Mouse (Mus musculus) heart, postnatal 0 days (tissue): ENCODE measurements around the gene Tanc1. TPM values are rescaled to one million over a fixed set of nuclear protein-coding genes. Genes with fewer than 3 reads are reported as not detected.
A peak's percentile ranks its signal among the peaks of the same experiment; 100 is the strongest.

Experiments used
- ATAC-seq: fragments of 200-750 bp; cut with Nextera tagmentation; 2 replicates; pipeline ENCODE4 v1.8.0; 2017; ENCODE audit warnings: low read depth, moderate number of reproducible peaks, moderate library complexity; ENCODE audit not compliant: insufficient read depth
- DNase-seq: peaks from one replicate; pipeline ENCODE4 v3.0.0-alpha.2; 2016; ENCODE audit warnings: low spot score
- H3K27ac ChIP-seq: fragments of 300-500 bp; sonication (generic); 2 replicates; pipeline ENCODE4 v1.5.1; 2014; ENCODE audit warnings: low read depth, mild to moderate bottlenecking
- H3K27me3 ChIP-seq: fragments of 300-500 bp; sonication (generic); 2 replicates; pipeline ENCODE4 v1.6.1; 2014; ENCODE audit warnings: low read length, mixed read lengths; ENCODE audit not compliant: control insufficient read depth, insufficient read depth
- H3K36me3 ChIP-seq: fragments of 300-500 bp; sonication (generic); replicated peaks from 2 replicates; pipeline ENCODE4 v1.6.1; 2014; ENCODE audit warnings: low read length, mixed read lengths; ENCODE audit not compliant: control insufficient read depth, insufficient read depth
- H3K4me1 ChIP-seq: fragments of 300-500 bp; sonication (generic); 2 replicates; pipeline ENCODE4 v1.6.1; 2014; ENCODE audit warnings: antibody characterized with exemption; ENCODE audit not compliant: control insufficient read depth, insufficient read depth
- H3K4me2 ChIP-seq: fragments of 300-500 bp; sonication (generic); 2 replicates; pipeline ENCODE4 v1.6.1; 2014; ENCODE audit warnings: low read depth, mild to moderate bottlenecking, low read length, moderate library complexity
- H3K4me3 ChIP-seq: fragments of 300-500 bp; sonication (generic); 2 replicates; pipeline ENCODE4 v1.5.1; 2014; ENCODE audit warnings: low read depth, low read length
- H3K9ac ChIP-seq: fragments of 300-500 bp; sonication (generic); replicated peaks from 2 replicates; pipeline ENCODE4 v1.6.1; 2014; ENCODE audit warnings: low read depth, low read length, mixed read lengths
- H3K9me3 ChIP-seq: fragments of 300-500 bp; sonication (generic); replicated peaks from 2 replicates; pipeline ENCODE4 v1.6.1; 2016; ENCODE audit warnings: low read length; ENCODE audit not compliant: control insufficient read depth
- CTCF ChIP-seq: IDR thresholded peaks from 2 replicates; pipeline ENCODE4 v1.5.1; 2016; ENCODE audit warnings: antibody characterized with exemption, control low read depth, low read depth
- EP300 ChIP-seq: IDR thresholded peaks from 2 replicates; pipeline ENCODE4 v1.6.1; 2016; ENCODE audit warnings: antibody characterized with exemption, low read depth
- WGBS: fragments of 180-500 bp; shearing (Covaris S2); extraction: QIAGEN DNeasy Blood & Tissue Kit; methylation state at CpG from one replicate; pipeline ENCODE4 v1.1.7; 2014; 5-methylcytosine and 5-hydroxymethylcytosine counted together
- polyA plus RNA-seq: library from polyadenylated mRNA; unstranded; fragments of >200 nt; fragmentation: Nextera tagmentation; extraction: Ambion mirVana; gene quantifications from 2 replicates; pipeline ENCODE4 v1.2.1, GENCODE M21; 2015
- total RNA-seq: library from RNA; depleted of rRNA; stranded (reverse); fragments of >200 nt; gene quantifications from 2 replicates; pipeline ENCODE4 v1.2.3, GENCODE M21; 2014; ENCODE audit warnings: low replicate concordance

Tanc1 gene
- total and polyA plus RNA-seq, 2 experiments from 2014 or later: 12.3 to 21.9 TPM

DNA sequence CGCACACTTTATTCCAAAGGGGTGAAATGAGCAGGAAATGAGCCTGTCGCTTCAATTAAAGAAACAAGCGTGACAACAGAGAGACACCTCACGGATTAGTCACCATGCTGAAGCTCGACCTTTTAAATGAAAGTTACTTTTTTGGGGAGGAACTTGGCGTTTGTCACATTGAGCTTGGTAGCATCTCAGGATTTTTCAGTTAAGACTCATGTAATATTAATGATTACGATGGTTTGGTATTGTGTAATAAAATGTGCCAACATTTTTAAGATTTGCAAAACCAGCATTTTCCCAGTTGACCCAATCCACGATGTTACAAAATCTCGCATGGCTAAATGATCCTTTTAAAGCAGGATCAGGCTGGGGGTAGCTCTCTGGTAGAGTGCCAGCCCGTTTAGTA, 153.8 kb downstream of the Tanc1 start:
- ATAC-seq: no peak
- Histone ChIP-seq H3K9me3 (no peaks in the 10 kb centered on the region), H3K4me1 (peaks cover 34% of the 10 kb centered on the region)

DNA sequence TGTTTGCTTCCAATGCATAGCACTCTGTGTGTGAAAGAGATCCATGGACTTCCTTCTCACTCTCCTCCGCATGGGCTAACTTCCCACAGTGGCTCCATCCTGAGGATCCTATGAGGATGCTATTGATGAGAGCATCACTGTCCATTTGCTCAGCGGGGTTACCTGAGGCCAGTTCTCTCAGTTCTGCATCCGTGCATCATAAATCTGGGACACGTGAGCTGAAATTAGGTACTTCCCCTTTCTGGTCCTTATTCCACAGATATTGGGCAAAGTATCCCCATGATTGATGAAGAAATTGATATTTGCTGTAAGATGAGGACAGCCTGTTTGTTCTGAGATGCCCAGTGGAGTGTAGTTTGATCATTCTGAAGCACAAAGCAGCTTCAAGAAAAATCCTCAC, 156.1 kb downstream of the Tanc1 start:
- Histone ChIP-seq H3K27me3 (no peaks in the 10 kb centered on the region), H3K27ac (no peak overlapping the region), H3K4me3 (no peak overlapping the region), H3K9me3 (no peaks in the 10 kb centered on the region), H3K9ac (no peak overlapping the region), H3K4me1 (peaks cover 42% of the 10 kb centered on the region), H3K36me3 (0 out of 2 replicates have a peak, but pooled peaks cover 4% of the 10 kb centered on the region), H3K4me2 (no peak overlapping the region)
- ATAC-seq (no peak), DNase-seq (no peak)
- TF ChIP-seq EP300: no peak
- no peak for TF ChIP-seq CTCF
- WGBS: 86% methylated on average over 4 of the region's 4 CpGs

More for the DNA sequence above, 153.8 kb downstream of the Tanc1 start:
- DNase-seq: no peak
- TF ChIP-seq EP300: no peak
- TF ChIP-seq CTCF: no peak
- no peak overlapping the region for H3K9ac ChIP-seq
- H3K4me2 ChIP-seq: no peak overlapping the region
- H3K27me3 ChIP-seq: no peaks in the 10 kb centered on the region
- no peak overlapping the region for H3K27ac ChIP-seq
- no peaks in the 10 kb centered on the region for H3K36me3 ChIP-seq
- H3K4me3 ChIP-seq: no peak overlapping the region
- 80% methylated on average over 10 of the region's 10 CpGs for WGBS

DNA sequence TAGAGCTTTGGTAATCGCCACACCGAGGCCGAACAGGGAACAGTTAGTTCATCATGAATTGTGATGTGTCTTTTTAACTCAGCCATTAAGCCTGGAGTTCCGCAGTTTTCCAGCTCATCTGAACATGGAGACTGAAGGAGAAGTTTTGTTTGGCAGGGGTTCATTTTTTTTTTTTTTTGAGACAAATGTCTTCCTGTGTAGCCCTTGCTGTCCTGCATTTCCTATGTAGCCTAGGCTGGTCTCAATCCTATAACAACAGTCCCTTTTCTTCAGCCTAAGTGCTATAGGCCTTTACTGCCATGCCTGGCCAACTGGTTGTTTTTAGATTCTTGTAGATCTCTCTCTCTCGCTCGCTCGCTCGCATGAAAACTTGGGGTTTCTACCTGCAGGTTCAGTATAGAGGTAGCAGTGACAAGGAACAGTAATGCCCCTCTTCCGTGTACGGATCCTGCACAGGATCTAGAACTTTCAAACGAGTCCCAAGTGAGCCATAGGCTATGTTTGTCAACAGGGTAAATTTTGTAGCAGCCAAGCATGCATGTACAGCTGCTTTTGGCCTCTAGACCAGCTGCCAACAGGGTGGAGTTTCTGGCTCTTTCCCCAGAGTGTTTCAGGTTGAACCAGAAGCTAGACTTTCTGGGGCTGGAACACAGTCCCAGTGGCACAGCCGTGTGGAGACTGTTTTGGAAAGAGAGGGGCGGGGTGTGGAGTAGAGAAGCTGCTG, 157.0 kb downstream of the Tanc1 start:
- ATAC-seq (peak; percentile 69), DNase-seq (peak; percentile 68)
- H3K4me3 ChIP-seq: no peak overlapping the region
- 53% methylated on average over 13 of the region's 13 CpGs for WGBS
- H3K4me1 ChIP-seq: peaks cover 42% of the 10 kb centered on the region
- no peak overlapping the region for H3K9ac ChIP-seq
- no peaks in the 10 kb centered on the region for H3K27me3 ChIP-seq
- H3K4me2 ChIP-seq: no peak overlapping the region
- peak overlapping the region; percentile 77 for H3K27ac ChIP-seq
- no peaks in the 10 kb centered on the region for H3K9me3 ChIP-seq
- TF ChIP-seq EP300 (no peak), CTCF (no peak)
- 0 out of 2 replicates have a peak, but pooled peaks cover 9% of the 10 kb centered on the region for H3K36me3 ChIP-seq

DNA sequence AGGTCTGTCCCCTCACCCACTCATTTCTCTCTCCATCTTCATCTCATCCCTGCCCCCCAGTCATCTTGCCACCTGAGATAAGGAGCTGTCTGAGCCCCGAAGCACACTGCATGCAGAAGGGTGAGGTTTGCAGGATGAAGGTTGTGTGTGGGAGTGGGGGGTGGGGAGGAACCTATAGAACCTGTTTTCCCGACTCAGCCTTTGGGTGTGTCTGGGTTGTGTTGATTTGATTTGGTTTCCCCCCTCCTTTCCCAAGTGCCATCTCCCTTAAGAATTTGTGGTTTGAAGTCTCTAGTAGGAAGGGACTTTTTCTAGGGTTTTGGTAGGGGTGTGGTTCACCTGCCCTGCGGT, 157.5 kb downstream of the Tanc1 start:
- WGBS: 49% methylated on average over 3 of the region's 3 CpGs
- Histone ChIP-seq H3K9me3 (no peaks in the 10 kb centered on the region), H3K9ac (no peak overlapping the region), H3K36me3 (0 out of 2 replicates have a peak, but pooled peaks cover 9% of the 10 kb centered on the region), H3K27me3 (no peaks in the 10 kb centered on the region), H3K4me2 (no peak overlapping the region), H3K4me1 (peaks cover 42% of the 10 kb centered on the region), H3K27ac (peak overlapping the region; percentile 77), H3K4me3 (no peak overlapping the region)
- ATAC-seq (no peak; the same call in 1 of the 2 replicates), DNase-seq (no peak)
- no peak for TF ChIP-seq EP300
- no peak for TF ChIP-seq CTCF

DNA sequence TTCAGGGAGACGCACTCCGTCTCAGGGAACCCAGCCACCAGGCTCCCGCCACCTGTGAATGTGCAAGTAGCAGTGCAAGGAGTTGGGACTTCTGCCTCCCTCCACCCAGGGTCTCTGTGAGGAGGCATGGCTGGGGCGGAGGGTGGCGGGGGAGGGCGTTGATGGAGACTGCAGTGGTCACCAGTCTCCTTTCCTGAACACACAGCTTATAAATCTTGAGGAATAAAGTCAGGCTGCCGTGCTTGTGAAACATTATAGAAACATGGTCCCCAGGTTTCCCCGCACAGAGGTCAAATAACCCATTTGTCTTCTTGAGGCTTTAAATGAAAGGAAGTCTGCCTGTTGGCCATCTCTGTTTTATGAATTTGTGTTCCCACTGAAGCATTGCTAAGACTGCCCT, 159.9 kb downstream of the Tanc1 start:
- H3K4me1 ChIP-seq: peaks cover 42% of the 10 kb centered on the region
- H3K9me3 ChIP-seq: no peaks in the 10 kb centered on the region
- 86% methylated on average over 8 of the region's 8 CpGs for WGBS
- H3K9ac ChIP-seq: no peak overlapping the region
- H3K27me3 ChIP-seq: no peaks in the 10 kb centered on the region
- TF ChIP-seq EP300 (no peak), CTCF (no peak)
- DNase-seq: no peak
- 0 out of 2 replicates have a peak, but pooled peaks cover 14% of the 10 kb centered on the region for H3K36me3 ChIP-seq
- H3K4me3 ChIP-seq: no peak overlapping the region
- H3K4me2 ChIP-seq: no peak overlapping the region
- H3K27ac ChIP-seq: no peak overlapping the region
- ATAC-seq: no peak
